Mouse (Mus musculus) T-cell, adult 2 months (primary cell): ENCODE results near the gene Tmem116.

ENCODE experiments used
- DNase-seq: peaks from one replicate; pipeline ENCODE4 v3.0.0; 2022; ENCODE audit warnings: low spot score

The Tmem116 gene

GRCm38 (mm10) chr5:121451644-121452025, at the start of gene Tmem116:
Gene Tmem116 (plus strand): TSS chr5:121451893.
- no peak for DNase-seq

DNA sequence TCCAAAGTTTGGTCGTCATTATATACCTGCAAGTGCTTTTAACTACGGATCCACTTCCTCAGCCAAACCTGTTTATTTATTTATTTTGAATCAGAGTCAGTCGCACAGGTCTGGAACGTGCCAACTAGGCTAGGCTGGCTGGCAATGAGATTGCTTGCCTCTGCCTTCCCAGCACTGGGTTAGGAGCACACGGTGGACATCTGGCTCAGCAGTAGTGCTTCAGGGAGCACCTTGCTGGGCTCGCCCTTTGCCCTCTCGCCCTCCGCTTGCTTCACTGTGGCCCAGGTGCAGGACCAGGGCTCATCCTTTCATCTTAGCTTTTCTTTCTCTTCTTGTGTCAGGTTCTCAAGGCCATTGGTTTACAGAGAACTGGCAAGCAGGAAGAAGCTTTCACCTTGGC, 43.8 kb upstream of the Tmem116 start:
- DNase-seq, result no peak

- DNase-seq, result no peak
These were observed 40.7 kb upstream of the Tmem116 start for GRCm38 (mm10) chr5:121410975-121411374.

GRCm38 (mm10) chr5:121420721-121421120, 31.0 kb upstream of the Tmem116 start:
- no peak for DNase-seq

DNA sequence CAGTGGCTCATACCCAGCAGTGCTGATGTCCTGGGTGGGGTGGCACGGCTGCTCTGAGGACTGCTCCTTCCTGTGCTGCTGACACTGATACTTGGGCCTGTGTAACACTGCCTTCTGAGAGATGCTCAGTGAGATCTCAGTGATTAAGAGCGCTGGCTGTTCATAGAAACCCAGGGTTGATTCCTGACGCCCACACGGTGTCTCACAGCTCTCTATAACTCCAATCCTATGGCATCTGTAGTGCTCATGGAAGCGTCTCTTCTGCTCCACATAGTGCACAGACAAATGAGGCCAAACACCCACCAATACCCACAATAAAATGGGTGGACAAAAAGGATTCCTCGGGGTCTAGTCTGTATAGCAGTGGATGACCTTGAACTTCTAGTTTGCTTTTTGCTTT, 28.9 kb upstream of the Tmem116 start:
- no peak for DNase-seq

GRCm38 (mm10) chr5:121423297-121423696, 28.4 kb upstream of the Tmem116 start:
- no peak for DNase-seq

- DNase-seq, result no peak
These were observed 22.7 kb upstream of the Tmem116 start for GRCm38 (mm10) chr5:121428954-121429353.

DNA sequence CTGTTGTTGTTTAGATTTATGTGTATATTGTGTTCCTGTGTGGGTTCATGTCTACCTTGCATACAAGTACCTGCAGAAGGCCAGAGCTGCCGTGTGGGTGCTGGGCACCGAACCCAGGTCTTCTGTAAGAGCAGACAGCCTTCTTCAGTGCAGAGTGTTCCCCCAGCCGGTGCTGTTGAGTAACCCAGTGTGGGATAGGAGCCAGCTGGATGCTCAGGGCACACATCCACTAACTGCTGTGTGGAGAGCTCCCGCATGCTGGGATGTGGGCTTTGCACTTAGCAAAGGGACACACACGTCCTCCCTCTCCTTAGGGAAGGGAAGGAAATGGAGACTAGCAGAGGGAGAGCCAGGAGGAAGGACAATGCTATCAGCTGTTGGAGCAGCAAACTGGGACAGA, 13.6 kb upstream of the Tmem116 start:
- no peak for DNase-seq

- no peak for DNase-seq
These were observed 12.9 kb upstream of the Tmem116 start for GRCm38 (mm10) chr5:121438756-121439155.

- DNase-seq, result peak; percentile 43
These were observed 8.1 kb upstream of the Tmem116 start for GRCm38 (mm10) chr5:121443548-121443947.

- no peak for DNase-seq
These were observed 6.8 kb upstream of the Tmem116 start for GRCm38 (mm10) chr5:121444870-121445269.

- DNase-seq, result peak; percentile 29
These were observed 3.2 kb upstream of the Tmem116 start for GRCm38 (mm10) chr5:121448450-121448849.

- peak; percentile 62 for DNase-seq
These were observed 1.7 kb upstream of the Tmem116 start for GRCm38 (mm10) chr5:121449976-121450375.

- no peak for DNase-seq
These were observed 1.2 kb upstream of the Tmem116 start for GRCm38 (mm10) chr5:121450476-121450875.

GRCm38 (mm10) chr5:121451203-121451602, 490 bp upstream of the Tmem116 start:
- no peak for DNase-seq

DNA sequence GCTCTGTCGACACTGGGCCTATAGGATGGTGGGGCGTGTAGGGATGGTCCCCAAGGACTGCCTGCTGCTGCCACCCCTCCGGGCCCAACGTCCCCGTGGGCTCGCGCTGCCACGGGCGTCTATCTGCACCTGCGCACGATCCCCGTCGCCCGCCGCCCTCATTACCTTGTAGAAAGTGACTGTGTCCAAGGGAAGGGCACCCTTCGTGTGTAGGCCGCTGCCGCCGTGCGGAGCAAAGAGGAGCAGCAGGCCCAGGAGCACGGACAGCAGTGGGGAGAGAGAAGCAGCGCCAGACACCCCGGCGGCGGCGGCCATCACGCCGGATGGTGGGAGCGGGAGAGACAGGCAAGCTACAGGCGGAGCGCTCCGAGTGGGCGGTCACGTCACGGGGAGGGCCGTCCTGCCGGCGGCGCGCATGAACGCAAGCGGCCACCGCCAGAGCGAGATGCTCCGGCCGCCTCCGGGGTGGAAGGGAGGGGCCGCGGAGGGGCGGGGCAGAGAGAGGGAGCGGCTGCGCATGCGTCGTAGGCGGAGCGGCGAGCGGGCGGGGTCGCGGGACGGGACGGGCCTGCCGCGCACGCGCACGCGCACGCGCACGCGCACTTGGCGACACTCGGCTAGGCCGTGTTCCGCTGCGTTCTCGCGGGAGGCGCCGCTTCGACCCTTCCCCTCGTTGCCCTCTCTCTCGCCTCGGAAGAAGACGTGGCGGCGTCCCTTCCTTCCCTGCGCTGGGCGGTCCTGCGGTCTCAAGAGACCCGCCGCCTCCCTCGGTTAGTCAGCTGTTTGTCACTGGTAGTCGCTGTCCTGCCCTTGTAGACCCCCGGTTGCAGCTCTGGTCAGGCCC, 555 bp downstream of the Tmem116 start, which contains the start of gene Erp29:
Gene Erp29 (minus strand): TSS at position 481 of the 844 bp plus-strand sequence.
- peak; percentile 99 for DNase-seq

DNA sequence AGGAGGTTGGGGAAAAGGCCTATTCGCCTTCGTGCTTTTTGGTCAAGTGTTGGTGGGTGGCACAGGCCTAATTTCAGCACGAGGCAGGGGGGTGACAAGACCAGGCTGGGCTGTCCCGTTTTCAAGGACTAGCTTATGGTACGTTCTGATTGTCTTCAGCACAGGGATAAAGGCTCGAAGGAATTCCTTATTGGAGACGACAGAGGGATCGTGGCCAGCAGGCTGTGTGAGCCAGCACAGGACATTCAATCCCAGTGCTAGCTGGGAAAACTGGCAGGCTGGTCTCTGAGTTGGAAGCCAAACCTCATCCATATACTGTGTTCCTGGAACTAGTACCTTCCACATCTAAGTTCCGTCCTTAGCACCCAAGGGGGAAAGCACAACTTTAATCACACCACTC, 1.2 kb downstream of the Tmem116 start:
- DNase-seq, result no peak

- DNase-seq, result no peak
These were observed 2.2 kb downstream of the Tmem116 start for GRCm38 (mm10) chr5:121453743-121454502.

- DNase-seq, result no peak
These were observed 2.8 kb downstream of the Tmem116 start for GRCm38 (mm10) chr5:121454503-121454782.

DNA sequence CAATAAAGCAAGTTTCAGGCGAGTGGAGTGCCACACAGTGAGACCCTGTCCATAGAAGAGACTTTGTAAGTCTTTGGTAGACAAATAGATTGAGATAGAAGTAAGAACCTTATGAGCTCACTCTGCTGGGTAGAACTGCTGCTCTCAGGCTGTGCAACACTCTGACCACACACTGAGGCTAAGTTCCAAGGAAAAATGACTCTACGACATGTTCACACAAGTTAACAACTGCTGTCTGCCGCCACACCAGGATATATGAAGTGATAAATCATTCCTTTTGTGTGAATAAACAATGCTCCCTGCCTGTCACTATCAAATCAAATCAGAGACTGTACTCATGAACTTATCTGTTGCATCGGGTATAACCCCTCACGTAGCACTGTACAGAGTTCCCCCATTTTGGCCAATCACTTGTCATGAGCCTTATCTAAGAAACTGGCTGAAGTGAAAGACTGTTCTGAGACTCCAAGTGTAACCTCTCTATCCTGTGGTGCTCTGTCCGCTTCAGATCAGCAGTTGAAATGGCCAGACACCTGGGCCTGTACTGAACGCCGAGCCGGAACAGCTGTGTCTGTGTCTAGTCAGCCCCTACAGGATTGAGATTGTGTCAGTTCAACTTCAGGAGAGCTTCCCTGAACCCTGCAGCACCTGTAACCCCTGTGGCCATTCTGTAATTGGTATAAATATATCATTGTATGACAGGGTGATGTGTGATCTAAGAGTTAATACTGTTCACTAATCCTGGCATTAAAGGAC, 4.0 kb downstream of the Tmem116 start:
- DNase-seq, result no peak

DNA sequence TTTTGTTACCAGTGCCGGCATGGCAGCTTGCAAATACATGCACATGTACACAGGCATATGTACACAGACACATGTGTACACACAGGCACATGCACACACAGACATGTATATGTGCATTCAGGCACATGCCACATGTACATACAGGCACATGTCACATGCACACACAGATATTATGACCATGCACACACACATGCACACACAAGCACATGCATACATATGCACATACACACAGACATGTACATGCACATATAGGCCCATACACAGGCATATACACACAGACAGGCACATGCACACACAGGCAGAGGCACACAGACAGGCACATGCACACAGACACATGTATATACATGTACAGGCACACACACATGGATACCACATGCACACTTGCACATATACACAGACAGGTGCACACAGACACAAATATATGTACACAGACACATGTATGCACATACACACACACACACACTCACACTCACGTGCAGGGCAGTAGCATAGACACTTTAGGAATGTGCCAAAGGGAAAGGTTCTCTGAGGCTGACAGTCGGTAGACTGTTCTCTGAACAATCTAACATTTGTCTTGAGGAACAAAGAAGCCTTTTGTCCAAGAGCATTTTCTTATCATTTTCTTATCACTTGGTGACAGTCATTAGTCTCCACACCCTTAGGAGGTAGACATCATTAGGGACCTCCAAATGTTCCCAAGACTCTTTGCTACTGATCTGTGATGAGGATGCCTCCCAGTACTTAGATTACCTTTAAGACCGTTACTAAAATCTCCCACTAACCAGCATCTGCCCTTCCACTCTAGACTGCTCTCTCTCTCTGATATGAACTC, 9.9 kb downstream of the Tmem116 start:
- no peak for DNase-seq

GRCm38 (mm10) chr5:121462171-121462502, 10.4 kb downstream of the Tmem116 start:
- no peak for DNase-seq
